Mouse (Mus musculus) cerebral cortex, adult 2 months (tissue): ENCODE measurements around the gene Ushbp1.

ENCODE experiments used
- WGBS: fragments of 180-500 bp; shearing (Covaris S2); methylation state at CpG from one replicate; pipeline ENCODE4 v1.1.7; 2018; 5-methylcytosine and 5-hydroxymethylcytosine counted together

The Ushbp1 gene

GRCm38 (mm10) chr8:71392391-71392790, 3.2 kb downstream of the Ushbp1 start:
- WGBS = 81% methylated on average over 5 of the region's 5 CpGs

GRCm38 (mm10) chr8:71391696-71392095, 3.9 kb downstream of the Ushbp1 start:
- 99% methylated on average over 2 of the region's 2 CpGs for WGBS

GRCm38 (mm10) chr8:71388267-71388666, 7.3 kb downstream of the Ushbp1 start:
- WGBS = 81% methylated on average over 1 of the region's 1 CpGs

- 79% methylated on average over 12 of the region's 12 CpGs for WGBS
Observed at GRCm38 (mm10) chr8:71385212-71385835, 10.3 kb downstream of the Ushbp1 start.

- 82% methylated on average over 3 of the region's 3 CpGs for WGBS
Observed at GRCm38 (mm10) chr8:71383860-71384259, 11.7 kb downstream of the Ushbp1 start.

GRCm38 (mm10) chr8:71383396-71383795, 12.2 kb downstream of the Ushbp1 start:
- 57% methylated on average over 12 of the region's 12 CpGs for WGBS

- 3% methylated on average over 75 of the region's 80 CpGs for WGBS
Observed at GRCm38 (mm10) chr8:71381971-71382961, 13.3 kb downstream of the Ushbp1 start.

GRCm38 (mm10) chr8:71381421-71381970, 14.1 kb downstream of the Ushbp1 start, which contains the start of gene Nr2f6:
TSS of gene Nr2f6 (minus strand) at chr8:71381960.
- WGBS = under 1% methylated on average over 88 of the region's 89 CpGs

- 2% methylated on average over 72 of the region's 72 CpGs for WGBS
Observed at GRCm38 (mm10) chr8:71380178-71381171, 15.1 kb downstream of the Ushbp1 start.

- 79% methylated on average over 3 of the region's 3 CpGs for WGBS
Observed at GRCm38 (mm10) chr8:71379512-71380075, 16.0 kb downstream of the Ushbp1 start.

GRCm38 (mm10) chr8:71379008-71379407, 16.6 kb downstream of the Ushbp1 start:
- 82% methylated on average over 4 of the region's 4 CpGs for whole genome bisulfite sequencing

- 57% methylated on average over 8 of the region's 8 CpGs for whole genome bisulfite sequencing
Observed at GRCm38 (mm10) chr8:71376423-71377030, 19.1 kb downstream of the Ushbp1 start.

- WGBS = 24% methylated on average over 74 of the region's 74 CpGs
Observed at GRCm38 (mm10) chr8:71375581-71376422, 19.8 kb downstream of the Ushbp1 start.

- 80% methylated on average over 17 of the region's 17 CpGs for WGBS
Observed at GRCm38 (mm10) chr8:71374616-71375206, 20.9 kb downstream of the Ushbp1 start.

- 91% methylated on average over 3 of the region's 3 CpGs for WGBS
Observed at GRCm38 (mm10) chr8:71373000-71373399, 22.6 kb downstream of the Ushbp1 start.

GRCm38 (mm10) chr8:71372427-71372826, 23.2 kb downstream of the Ushbp1 start:
- WGBS = 89% methylated on average over 12 of the region's 12 CpGs

GRCm38 (mm10) chr8:71371236-71371848, 24.3 kb downstream of the Ushbp1 start, which contains the start of gene Ocel1:
TSS of gene Ocel1 (plus strand) at chr8:71371298.
- under 1% methylated on average over 68 of the region's 68 CpGs for WGBS

- 10% methylated on average over 5 of the region's 5 CpGs for WGBS
Observed at GRCm38 (mm10) chr8:71370711-71371235, 24.8 kb downstream of the Ushbp1 start.
